Mouse (Mus musculus) forebrain, embryonic 12.5 days (tissue): ENCODE measurements around the gene Kctd5. TPM values are rescaled to one million over a fixed set of nuclear protein-coding genes. Genes with fewer than 3 reads are reported as not detected.

ENCODE experiments used
- ATAC-seq: fragments of 200-750 bp; cut with Nextera tagmentation; 2 replicates; pipeline ENCODE4 v1.8.0; 2017; ENCODE audit warnings: moderate TSS enrichment; ENCODE audit not compliant: low FRiP score
- H3K27ac ChIP-seq: fragments of 300-500 bp; sonication (generic); 2 replicates; pipeline ENCODE4 v1.5.1; 2016; ENCODE audit warnings: mild to moderate bottlenecking
- H3K27me3 ChIP-seq: fragments of 300-500 bp; sonication (generic); 2 replicates; pipeline ENCODE4 v1.6.1; 2016; ENCODE audit warnings: mild to moderate bottlenecking
- H3K36me3 ChIP-seq: fragments of 300-500 bp; sonication (generic); replicated peaks from 2 replicates; pipeline ENCODE4 v1.6.1; 2016; ENCODE audit warnings: mild to moderate bottlenecking
- H3K4me1 ChIP-seq: fragments of 300-500 bp; sonication (generic); 2 replicates; pipeline ENCODE4 v1.6.1; 2016
- H3K4me2 ChIP-seq: fragments of 300-500 bp; sonication (generic); 2 replicates; pipeline ENCODE4 v1.6.1; 2016; ENCODE audit warnings: mild to moderate bottlenecking, moderate library complexity
- H3K4me3 ChIP-seq: fragments of 300-500 bp; sonication (generic); replicated peaks from 2 replicates; pipeline ENCODE4 v1.5.1; 2016; ENCODE audit warnings: mild to moderate bottlenecking
- H3K9ac ChIP-seq: fragments of 300-500 bp; sonication (generic); 2 replicates; pipeline ENCODE4 v1.6.1; 2016; ENCODE audit warnings: mild to moderate bottlenecking
- H3K9me3 ChIP-seq: fragments of 300-500 bp; sonication (generic); 2 replicates; pipeline ENCODE4 v1.6.1; 2016
- WGBS: fragments of 180-500 bp; shearing (Covaris S2); methylation state at CpG from one replicate; pipeline ENCODE4 v1.1.7; 2016; 5-methylcytosine and 5-hydroxymethylcytosine counted together
- microRNA-seq: library from miRNA; unstranded; fragments of <30 nt; microRNA quantifications from one replicate; pipeline ENCODE4, GENCODE M21; 2017
- polyA plus RNA-seq: library from polyadenylated mRNA; unstranded; fragments of >200 nt; fragmentation: Nextera tagmentation; extraction: Ambion mirVana; gene quantifications from 2 replicates; pipeline ENCODE4 v1.2.1, GENCODE M21; 2016

Gene Kctd5
- polyA plus RNA-seq, 1 experiment from 2014 or later, result 91.7 TPM

- Histone ChIP-seq H3K9ac (no peak overlapping the region), H3K9me3 (no peaks in the 10 kb centered on the region), H3K36me3 (no peaks in the 10 kb centered on the region), H3K27ac (no peak overlapping the region), H3K4me1 (no peaks in the 10 kb centered on the region), H3K27me3 (peaks cover 3% of the 10 kb centered on the region; the same call in 1 of the 2 replicates), H3K4me3 (no peak overlapping the region), H3K4me2 (no peak overlapping the region)
- no peak for ATAC-seq
- WGBS, result 83% methylated on average over 5 of the region's 5 CpGs
These were observed 72.9 kb downstream of the Kctd5 start for GRCm38 (mm10) chr17:24000404-24000803.

GRCm38 (mm10) chr17:23998383-23998782 lies 74.9 kb downstream of the Kctd5 start:
- Histone ChIP-seq H3K4me2 (no peak overlapping the region), H3K27ac (no peak overlapping the region), H3K4me3 (no peak overlapping the region), H3K27me3 (peaks cover 5% of the 10 kb centered on the region; the same call in 1 of the 2 replicates), H3K9me3 (no peaks in the 10 kb centered on the region), H3K9ac (no peak overlapping the region), H3K36me3 (no peaks in the 10 kb centered on the region), H3K4me1 (peaks cover 5% of the 10 kb centered on the region)
- WGBS, result 77% methylated on average over 6 of the region's 6 CpGs
- ATAC-seq, result no peak

GRCm38 (mm10) chr17:23997901-23998300 lies 75.4 kb downstream of the Kctd5 start, which contains the start of gene Prss22:
Gene Prss22, minus strand, starts transcription at chr17:23998100.
- Histone ChIP-seq H3K4me1 (peaks cover 9% of the 10 kb centered on the region), H3K9me3 (no peaks in the 10 kb centered on the region), H3K9ac (no peak within 1 kb of the TSS), H3K4me2 (no peak within 1 kb of the TSS), H3K4me3 (no peak within 1 kb of the TSS), H3K27ac (no peak within 1 kb of the TSS), H3K27me3 (peaks cover 5% of the 10 kb centered on the region; the same call in 1 of the 2 replicates), H3K36me3 (no peaks in the 10 kb centered on the region)
- no peak for ATAC-seq
- WGBS, result 73% methylated on average over 2 of the region's 2 CpGs

Small RNA genes lying within 50 kb of the gene (microRNA-seq; reads per million reads assigned to microRNA genes)
- gene Gm27700, result not detected

Other genes starting within 250 kb of the Kctd5 start
- 1,039 and 1,118 TPM in 2 replicates for gene Elob, start 244.3 kb downstream of the Kctd5 start, polyA plus RNA-seq
- gene Prss33, start 237.4 kb downstream of the Kctd5 start, polyA plus RNA-seq, result 0.14 TPM in 1 of 2 replicates, not detected in the other
- gene Prss32, start 229.6 kb downstream of the Kctd5 start, polyA plus RNA-seq, result not detected in 2 replicates
- gene Prss41, start 229.3 kb downstream of the Kctd5 start, polyA plus RNA-seq, result 1.3 and 3.0 TPM in 2 replicates
- not detected in 2 replicates for gene Prss21, start 205.4 kb downstream of the Kctd5 start, polyA plus RNA-seq
- not detected in 2 replicates for gene Dcpp1, start 192.6 kb downstream of the Kctd5 start, polyA plus RNA-seq
- not detected in 2 replicates for gene Dcpp2, start 192.6 kb downstream of the Kctd5 start, polyA plus RNA-seq
- gene Dcpp3, start 156.0 kb downstream of the Kctd5 start, polyA plus RNA-seq, result not detected in 2 replicates
- not detected in 2 replicates for gene Sbp, start 131.8 kb downstream of the Kctd5 start, polyA plus RNA-seq
- gene Sbpl, start 118.2 kb downstream of the Kctd5 start, polyA plus RNA-seq, result not detected in 2 replicates
- not detected in 2 replicates for gene Prss30, start 92.9 kb downstream of the Kctd5 start, polyA plus RNA-seq
- gene Prss22, start 75.4 kb downstream of the Kctd5 start, polyA plus RNA-seq, result 0.33 and 0.35 TPM in 2 replicates
- gene Prss27, start 35.3 kb downstream of the Kctd5 start, polyA plus RNA-seq, result 0.26 and 0.31 TPM in 2 replicates
- gene Pdpk1, start 77.4 kb upstream of the Kctd5 start, polyA plus RNA-seq, result 51.1 and 59.2 TPM in 2 replicates
- 31.1 and 32.6 TPM in 2 replicates for gene Amdhd2, start 90.3 kb upstream of the Kctd5 start, polyA plus RNA-seq
- 461 and 463 TPM in 2 replicates for gene Atp6v0c, start 96.2 kb upstream of the Kctd5 start, polyA plus RNA-seq
- gene Tbc1d24, start 132.1 kb upstream of the Kctd5 start, polyA plus RNA-seq, result 8.5 and 10.8 TPM in 2 replicates
- 4.3 and 5.2 TPM in 2 replicates for gene Ntn3, start 136.0 kb upstream of the Kctd5 start, polyA plus RNA-seq
- 15.3 and 16.7 TPM in 2 replicates for gene Tedc2, start 147.4 kb upstream of the Kctd5 start, polyA plus RNA-seq
- 94.2 and 95.6 TPM in 2 replicates for gene Ccnf, start 178.0 kb upstream of the Kctd5 start, polyA plus RNA-seq